Mouse (Mus musculus): Measurements from ENCODE around the gene Ripor2. TPM values are rescaled to one million over a fixed set of nuclear protein-coding genes. Genes with fewer than 3 reads are reported as not detected.
A peak's percentile ranks its signal among the peaks of the same experiment; 100 is the strongest.
"Not testable (repeated sequence)": the region's sequence is repeated elsewhere in the genome, so short reads cannot be mapped to it uniquely, and the experiment has no call there.

Ripor2 gene
- total RNA-seq, 2 experiments from 2014 or later = 24.7 to 34.1 TPM

DNA sequence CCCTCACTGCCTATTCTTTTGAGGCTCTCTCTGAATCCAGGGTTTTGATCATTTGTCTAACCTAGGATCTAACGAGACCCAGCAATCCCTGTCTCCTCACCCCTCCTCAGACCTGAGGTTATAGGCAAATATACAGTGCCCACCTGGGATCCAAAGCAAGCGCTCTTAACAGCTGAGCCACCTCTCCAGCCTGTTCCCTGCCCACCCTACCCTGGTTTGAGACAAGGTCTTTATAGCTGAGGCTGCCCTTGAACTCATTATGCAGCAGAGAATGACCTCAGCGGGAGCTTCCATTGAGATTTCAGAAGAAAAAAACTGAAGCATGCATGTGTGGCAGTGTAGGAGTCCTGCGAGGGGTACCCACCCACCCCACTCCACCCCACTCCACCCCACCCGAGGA is 152.5 kb downstream of the Ripor2 start:
- no peak for ATAC-seq (replicated peaks; ENCODE audit: low FRiP score, low TSS enrichment, poor library complexity, severe bottlenecking)

DNA sequence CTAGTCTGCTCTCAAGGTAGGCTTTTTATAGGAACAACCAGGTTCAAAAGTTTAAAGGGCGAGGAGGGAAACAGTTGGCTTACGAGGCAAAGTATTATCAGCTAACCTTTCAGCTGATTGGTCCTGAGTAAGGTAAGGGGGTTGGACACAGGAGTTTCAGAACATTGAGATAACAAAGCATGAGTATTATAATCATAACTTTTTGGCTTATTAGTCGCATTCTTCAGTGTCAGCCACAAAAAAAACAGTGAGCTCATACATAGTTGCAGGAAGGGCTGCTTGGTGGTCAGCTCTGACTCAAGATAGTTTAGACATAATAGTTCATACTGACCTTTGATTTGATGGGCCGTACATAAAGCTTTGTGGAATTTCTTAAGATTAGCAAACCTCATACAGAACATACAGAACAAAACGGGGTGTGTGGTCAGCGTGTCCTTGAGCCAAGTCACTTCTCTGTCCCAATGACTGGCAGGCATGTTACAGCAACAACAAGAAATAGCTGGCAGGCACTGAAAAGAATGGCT is 153.7 kb downstream of the Ripor2 start:
- no peak for ATAC-seq (replicated peaks; ENCODE audit: low FRiP score, low TSS enrichment, poor library complexity, severe bottlenecking)

DNA sequence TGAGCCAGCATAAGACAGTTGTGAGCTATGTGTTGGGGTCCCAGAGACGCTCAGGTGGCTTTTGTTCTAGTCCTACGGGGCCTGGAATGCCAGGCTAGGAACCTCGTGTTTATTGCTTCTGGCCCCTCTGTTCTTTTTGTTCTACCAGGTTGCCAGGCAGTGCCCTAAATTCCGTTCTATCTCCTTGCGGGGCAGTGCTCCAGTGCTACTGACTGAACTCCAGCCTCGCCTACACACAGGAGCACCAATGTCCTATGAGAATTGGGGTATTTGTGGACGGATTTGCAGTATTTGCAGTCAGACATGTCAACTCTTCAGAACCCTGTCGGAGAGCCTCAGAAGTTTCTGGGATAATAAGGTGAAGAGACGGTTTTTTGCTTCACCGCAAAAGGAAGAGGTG is 159.0 kb downstream of the Ripor2 start, which contains the start of gene Armh2:
Armh2 (plus strand) TSS at position 205 of the 400 bp plus-strand sequence.
- ATAC-seq (replicated peaks; ENCODE audit: low FRiP score, low TSS enrichment, poor library complexity, severe bottlenecking) = no peak

DNA sequence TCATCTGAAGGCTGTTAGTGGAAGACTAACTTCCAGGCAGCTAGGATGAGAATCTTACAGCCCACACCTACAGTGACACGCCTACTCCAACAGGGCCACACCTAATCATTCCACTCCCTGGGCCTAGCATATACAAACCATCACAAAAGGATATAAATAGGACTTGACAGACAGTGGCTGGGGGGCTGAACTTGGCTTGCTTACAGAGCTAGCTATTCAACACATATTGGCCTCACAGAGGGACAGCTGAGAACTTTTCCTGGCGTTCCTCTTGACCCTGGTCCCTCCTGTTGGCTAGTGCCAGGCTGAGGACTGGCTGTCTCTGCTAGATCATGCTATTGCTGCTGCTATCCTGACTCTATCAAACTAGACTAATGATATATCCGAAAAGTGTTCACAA is 165.8 kb downstream of the Ripor2 start:
- no peak for ATAC-seq (replicated peaks; ENCODE audit: low FRiP score, low TSS enrichment, poor library complexity, severe bottlenecking)

DNA sequence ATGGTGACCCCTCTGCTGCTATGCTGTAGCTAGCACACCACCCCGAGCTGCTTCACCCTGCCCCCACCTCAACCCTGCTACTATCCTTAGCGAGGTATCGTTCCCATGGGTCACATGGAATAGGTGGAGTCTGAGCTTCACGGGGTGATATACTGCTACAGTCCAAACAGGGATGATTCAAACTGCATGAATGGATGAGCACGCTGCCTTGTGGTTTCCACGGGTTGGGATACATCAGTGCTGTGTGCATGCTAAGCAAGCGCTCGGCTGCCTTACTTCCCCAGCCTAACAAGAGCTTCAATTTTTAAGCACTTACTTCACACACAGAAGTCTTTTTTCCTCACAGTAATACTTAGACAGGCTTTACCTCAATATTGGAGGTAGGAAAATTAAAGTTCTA is 168.8 kb downstream of the Ripor2 start:
- ATAC-seq (replicated peaks; ENCODE audit: low FRiP score, low TSS enrichment, poor library complexity, severe bottlenecking) = no peak

DNA sequence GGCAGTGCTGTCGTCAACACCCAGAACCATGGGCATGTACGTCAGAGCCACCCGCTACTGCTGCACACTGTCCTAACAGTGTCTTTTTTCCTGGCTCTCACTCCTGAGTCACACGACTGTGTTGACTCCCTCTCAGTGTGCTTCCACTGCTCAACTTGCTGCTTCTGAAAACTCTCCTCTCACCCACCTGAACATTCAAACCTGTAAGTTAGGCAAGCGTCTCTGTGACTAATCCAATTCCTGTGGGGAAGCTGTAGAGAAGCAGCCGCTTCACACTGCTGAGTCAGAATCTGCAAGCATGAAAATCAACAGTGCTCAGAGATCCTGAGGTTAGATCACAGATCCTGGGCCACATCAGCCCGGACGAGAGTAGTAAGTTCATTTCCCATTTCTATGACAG is 169.4 kb downstream of the Ripor2 start:
- ATAC-seq (replicated peaks; ENCODE audit: low FRiP score, low TSS enrichment, poor library complexity, severe bottlenecking) = no peak

DNA sequence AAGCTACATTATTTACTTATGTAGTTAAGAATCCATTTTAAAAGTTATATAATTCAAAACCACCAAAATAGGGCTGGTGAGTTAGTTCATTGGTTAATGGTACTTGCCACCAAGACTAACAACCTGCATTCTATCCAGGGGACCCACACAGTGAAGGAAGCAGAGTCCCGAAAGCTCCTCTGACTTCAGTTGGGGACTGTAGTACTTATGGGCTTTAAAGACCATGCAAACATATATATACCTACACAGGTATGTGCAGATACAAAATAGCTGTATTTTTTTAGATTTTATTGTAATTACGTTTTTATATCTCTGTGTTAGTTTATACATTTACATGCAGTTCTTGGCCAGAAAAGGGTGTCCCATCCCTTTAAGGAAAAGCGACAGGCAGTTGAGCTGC is 174.8 kb downstream of the Ripor2 start:
- ATAC-seq (replicated peaks; ENCODE audit: low FRiP score, low TSS enrichment, poor library complexity, severe bottlenecking) = no peak

DNA sequence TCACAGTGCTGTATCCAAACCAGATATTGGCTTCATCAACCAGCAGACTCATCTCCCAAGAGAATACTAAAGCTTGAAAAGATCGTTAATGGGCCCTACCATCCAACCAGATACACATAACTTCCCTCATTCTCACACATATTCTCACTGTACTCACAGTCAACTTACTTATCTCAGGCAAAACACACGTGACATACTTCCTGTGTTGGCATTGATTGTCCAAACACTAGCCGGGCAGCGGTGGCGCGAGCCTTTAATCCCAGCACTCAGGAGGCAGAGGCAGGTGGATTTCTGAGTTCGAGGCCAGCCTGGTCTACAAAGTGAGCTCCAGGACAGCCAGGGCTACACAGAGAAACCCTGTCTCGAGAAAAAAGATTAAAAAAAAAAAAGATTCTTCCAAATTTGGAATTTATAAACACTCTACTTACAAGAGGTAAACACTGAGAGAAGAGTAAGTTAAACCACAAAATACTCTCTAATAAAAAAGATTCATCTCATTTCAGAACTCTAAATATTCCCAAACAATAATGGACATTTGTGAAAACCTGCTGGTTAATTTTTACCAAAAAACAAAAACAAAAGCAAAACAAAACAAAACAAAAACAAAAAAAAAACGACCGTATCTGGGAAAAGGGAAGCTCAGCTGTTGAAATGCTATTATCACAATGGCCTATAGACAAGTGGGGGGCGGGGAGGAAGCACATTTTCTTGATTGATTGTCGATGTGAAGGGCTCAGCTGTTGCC is 176.0 kb downstream of the Ripor2 start:
- ATAC-seq (replicated peaks; ENCODE audit: low FRiP score, low TSS enrichment, poor library complexity, severe bottlenecking) = no peak

DNA sequence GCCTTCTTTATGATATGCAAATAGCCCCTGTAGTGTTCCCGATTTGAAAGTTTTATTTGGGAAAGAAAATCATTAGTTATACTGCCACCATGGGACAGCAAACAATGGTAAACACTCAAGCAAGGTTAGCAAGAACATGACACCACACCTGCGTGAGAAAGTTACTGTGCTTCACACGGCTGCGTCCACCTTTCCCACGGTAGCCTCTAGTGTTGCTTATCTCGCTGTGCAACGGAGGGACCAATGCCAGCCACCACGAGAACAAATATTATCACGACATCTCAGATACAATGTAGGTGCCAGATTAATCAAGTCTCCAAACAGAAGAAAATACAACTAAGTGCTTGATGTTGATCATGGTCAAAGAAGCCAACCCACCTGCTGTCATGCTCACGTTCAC is 177.5 kb downstream of the Ripor2 start:
- no peak for ATAC-seq (replicated peaks; ENCODE audit: low FRiP score, low TSS enrichment, poor library complexity, severe bottlenecking)

DNA sequence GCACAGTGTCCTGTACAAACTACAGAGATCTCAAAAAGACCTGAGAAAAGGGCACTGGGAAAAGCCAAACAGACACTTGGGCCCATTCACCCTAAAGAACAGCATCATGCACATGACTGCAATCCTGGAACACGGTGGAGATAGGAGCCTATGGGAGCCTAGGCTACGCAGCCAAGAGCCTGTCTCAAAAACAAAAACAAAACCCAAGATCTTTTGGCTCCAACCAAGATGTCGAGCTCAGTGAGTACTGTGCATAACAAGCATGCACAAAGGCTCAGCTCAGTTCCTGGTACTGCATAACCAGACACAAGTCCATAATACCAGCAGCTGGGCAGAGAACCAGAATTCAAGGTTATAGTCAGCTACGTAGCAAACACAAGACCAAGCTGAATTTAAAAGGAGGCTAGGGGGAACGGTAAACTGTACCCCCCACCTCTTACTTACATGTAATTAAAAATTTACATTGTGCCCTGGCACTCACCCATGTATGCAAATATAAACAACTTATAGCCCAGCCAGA is 178.4 kb downstream of the Ripor2 start:
- no peak for ATAC-seq (replicated peaks; ENCODE audit: low FRiP score, low TSS enrichment, poor library complexity, severe bottlenecking)

DNA sequence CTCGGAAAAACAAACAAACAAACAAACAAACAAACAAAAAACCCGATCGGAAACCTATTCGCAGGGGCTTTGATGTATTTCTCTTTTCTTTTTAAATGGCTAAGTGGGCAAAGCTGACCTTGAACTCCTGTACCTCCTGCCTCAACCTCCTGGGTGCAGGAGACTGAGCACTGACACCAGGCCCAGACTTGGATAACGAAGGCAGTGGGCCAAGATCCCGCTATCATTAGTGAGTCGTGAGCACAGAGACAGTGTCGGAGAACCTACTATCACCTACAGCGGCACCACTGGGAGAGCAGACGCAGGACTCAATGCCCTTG is 179.1 kb downstream of the Ripor2 start:
- ATAC-seq (replicated peaks; ENCODE audit: low FRiP score, low TSS enrichment, poor library complexity, severe bottlenecking) = no peak

DNA sequence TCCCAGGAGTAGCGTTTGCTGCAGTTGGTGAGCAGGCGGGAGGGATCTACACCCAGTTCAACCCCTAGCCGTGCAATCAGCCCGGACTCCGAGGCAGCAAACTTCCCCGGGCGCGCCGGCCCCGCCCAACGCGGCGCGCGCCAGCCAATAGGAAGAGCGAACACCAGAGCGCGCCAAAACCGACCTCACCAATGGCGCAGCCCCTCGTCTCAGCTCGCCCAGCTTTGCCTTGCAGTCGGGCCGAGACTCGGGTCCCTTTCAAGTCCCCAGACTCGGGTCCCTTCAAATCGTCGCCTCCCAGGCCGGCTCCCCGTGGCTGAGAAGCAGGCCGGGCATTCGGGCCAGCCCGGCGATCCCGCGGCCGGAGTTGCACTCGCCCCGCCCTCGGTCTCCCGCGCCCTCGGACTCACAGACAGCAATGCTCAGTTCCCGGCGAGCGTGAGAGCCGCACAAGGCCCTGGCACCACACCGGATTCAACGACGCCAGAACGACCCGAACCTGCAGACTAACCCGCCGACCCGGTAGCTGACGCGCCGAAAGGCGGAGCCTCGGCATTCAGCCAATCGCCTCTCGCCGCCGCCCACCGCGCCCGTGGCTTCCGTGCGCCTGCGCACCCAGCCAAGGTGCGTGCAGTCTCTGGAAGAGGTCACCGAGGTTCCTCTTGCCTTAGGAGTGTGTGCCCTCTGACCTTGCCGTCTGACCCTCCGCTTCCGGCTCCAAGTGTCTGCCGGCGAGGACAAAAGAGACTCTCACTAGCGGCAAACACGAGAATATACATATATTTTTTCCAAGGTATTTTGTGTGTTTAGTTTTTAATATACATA is 179.6 kb downstream of the Ripor2 start, which contains the start of gene Gmnn:
Gmnn (minus strand) TSS at position 521 of the 825 bp plus-strand sequence.
- peak; percentile 95 for ATAC-seq (replicated peaks; ENCODE audit: low FRiP score, low TSS enrichment, poor library complexity, severe bottlenecking)

DNA sequence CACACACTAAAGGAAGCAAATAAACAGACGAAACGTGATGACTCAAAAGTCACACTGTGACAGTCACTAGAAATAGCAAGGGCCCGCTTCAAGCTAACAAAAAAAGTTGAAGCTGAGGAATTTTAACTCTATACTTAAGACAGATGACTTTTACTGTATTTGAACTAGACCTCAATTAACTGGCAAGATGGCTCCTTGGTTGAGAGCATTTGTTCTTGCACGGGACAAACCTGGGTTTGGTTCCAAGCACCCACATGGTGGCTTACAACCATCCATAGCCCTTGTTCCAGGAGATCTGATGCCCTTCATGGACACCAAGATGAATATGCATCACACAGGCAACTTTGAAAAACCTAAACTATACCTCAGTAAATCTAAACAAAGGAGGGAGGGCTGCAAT is 180.3 kb downstream of the Ripor2 start:
- ATAC-seq (replicated peaks; ENCODE audit: low FRiP score, low TSS enrichment, poor library complexity, severe bottlenecking) = no peak

DNA sequence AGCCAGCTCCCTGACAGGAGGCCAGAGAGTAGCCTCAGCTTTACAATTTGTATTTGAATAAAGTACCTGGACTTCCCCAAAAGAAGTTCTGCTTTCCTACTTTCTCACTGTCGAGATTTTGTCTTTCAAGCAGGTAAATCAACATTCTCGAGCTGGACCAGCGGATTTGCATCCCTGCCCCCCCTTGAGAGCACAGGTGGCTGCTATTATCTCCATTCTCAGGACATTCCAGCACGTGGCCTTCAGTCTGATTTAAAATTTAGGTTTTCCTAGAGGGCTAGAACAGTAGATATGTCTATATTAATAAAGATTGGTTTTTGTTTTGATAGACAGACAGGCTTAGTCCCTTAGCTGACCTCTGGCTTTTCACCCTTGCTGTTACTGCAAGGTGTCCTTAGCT is 185.8 kb downstream of the Ripor2 start:
- ATAC-seq (replicated peaks; ENCODE audit: low FRiP score, low TSS enrichment, poor library complexity, severe bottlenecking) = not testable (repeated sequence)

DNA sequence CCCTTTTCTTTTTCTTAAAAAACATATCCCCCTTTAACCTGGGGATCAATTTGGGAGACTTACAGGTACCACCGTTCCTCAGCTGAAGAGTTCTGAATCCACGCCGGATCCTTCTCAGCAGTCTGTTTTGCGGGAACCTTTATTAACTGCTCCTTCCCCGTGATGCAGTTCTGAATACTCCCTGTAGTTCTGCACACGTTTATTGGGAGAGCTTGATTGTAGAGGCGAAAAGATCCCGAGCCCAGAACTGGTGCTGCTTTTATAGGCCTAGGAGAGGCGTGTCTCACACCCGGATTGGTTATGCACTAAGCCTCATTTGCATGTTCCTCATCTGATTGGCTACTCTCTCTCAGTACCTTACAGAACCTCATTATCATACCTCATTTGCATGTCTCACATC is 189.5 kb downstream of the Ripor2 start:
- not testable (repeated sequence) for ATAC-seq (replicated peaks; ENCODE audit: low FRiP score, low TSS enrichment, poor library complexity, severe bottlenecking)

DNA sequence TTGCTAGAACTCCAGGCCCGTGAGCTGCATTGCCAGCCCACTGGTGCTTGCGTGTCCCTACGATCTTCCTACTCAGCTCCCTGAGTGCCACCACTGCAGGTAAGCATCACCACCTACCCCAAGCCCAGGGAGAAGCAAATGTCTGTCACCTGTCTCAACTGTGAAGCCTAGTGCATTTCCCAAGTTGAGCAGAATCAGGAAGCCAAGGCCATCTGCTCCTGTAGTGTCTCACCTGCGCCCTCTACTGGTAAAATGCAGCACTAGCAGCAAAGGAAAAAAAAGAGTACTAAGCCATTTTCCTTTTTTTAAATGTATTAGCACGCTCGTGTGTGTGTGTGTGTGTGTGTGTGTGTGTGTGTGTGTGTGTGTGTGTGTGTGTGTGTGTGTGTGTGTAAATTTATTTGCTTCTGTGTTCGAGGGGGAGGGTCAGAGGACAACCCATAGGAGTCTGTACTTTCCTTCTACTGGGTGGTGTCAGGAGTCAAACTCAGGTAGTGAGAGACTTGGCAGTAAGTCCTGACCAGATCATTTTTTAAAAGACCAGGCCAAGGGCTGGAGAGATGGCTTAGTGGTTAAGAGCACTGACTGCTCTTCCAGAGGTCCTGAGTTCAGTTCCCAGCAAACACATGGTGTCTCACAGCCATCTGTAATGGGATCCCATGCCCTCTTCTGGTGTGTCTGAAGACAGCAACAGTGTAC is 194.3 kb downstream of the Ripor2 start:
- ATAC-seq (replicated peaks; ENCODE audit: low FRiP score, low TSS enrichment, poor library complexity, severe bottlenecking) = peak; percentile 85

DNA sequence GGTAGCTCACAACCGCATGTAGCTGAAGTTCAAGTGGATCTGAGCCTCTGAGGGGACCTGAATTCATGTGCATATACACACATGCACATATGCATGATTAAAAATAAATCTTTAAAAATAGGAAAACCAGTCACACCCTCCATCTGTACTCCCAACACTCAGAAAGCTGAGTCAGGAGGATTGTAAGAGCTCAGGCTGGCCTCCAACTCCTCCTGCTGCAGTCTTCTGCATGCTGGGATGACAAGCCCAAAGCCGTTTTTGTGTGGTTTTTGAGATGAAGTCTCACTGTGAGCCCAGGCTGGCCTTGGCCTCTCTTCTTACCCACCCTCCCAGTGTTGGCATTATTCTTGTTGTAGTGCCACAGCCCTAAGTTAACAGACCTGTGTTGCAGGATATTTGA is 196.0 kb downstream of the Ripor2 start:
- ATAC-seq (replicated peaks; ENCODE audit: low FRiP score, low TSS enrichment, poor library complexity, severe bottlenecking) = no peak

DNA sequence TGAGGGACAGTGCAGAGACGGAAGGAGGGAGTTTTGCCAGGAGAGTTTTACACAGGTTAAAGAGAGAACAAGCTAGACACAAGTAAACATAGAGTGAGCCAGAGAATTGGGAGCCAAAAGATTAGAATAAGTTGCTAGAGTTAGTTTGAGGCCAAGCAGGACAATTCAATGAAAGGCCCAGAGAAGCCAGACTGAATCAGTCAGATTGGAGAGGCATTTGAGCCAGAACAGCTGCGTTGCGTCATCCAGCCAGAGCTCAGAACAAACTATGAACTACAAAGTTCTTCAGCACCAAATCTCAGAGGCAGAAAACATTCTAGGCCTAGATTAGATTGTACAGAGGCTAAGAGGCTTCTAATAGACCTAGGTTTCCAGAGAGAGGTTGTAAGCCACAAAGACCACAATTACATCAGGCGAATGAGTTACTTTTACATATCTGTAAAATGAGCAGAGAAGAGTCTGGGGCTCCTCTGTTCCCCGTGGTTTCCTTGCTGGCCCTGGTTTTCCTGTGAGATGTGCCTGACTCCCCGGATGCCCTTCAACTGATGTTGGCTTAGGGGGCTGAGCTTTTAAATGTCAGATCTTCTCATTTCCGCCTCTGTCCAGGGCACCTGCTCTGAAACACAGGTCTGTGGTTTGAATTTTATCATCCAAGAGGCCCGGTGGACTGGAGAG is 196.9 kb downstream of the Ripor2 start:
- ATAC-seq (replicated peaks; ENCODE audit: low FRiP score, low TSS enrichment, poor library complexity, severe bottlenecking) = no peak

DNA sequence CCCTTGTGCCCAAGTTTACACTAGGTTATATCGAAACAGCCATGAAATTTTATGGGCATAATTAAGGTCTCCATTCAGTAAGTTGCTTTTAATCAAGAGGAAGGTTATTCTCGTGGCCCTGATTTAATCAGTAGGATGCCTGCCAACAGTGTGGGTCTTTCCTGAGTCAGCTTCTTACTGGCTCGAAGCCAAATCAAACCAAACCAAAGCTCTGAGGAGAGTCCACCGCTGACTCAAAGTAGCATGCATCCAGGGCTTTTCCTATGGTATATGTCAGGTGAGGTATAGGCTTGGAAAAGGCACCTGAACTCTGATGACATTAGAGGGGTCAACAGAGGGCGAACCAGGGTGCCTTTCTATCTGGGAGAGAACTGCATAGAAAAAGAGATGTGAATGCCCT is 199.9 kb downstream of the Ripor2 start:
- no peak for ATAC-seq (replicated peaks; ENCODE audit: low FRiP score, low TSS enrichment, poor library complexity, severe bottlenecking)

Measured in megakaryocyte-erythroid progenitor cell, adult 5-6 weeks (primary cell).